Mouse (Mus musculus) kidney, adult 8-10 months (tissue): ENCODE measurements at regions not wholly inside any gene's neighbourhood (a gene's known extent, or its start where the extent isn't known, plus 50 kb on each side); places are given as distances from the start of the nearest gene placed in this dataset.

Experiments
- DNase-seq, 2 experiments: peaks; one replicate each; pipeline ENCODE4 v3.0.0; 2022

GRCm38 (mm10) chr14:99537286-99537685 is 238.8 kb downstream of the Klf5 start:
- no peak for DNase-seq

GRCm38 (mm10) chr14:99541716-99542115 is 243.2 kb downstream of the Klf5 start:
- DNase-seq = no peak

- no peak for DNase-seq
These were observed 249.4 kb downstream of the Klf5 start for GRCm38 (mm10) chr14:99547931-99548330.

- DNase-seq = no peak
These were observed 250.1 kb downstream of the Klf5 start for GRCm38 (mm10) chr14:99548363-99549248.

- DNase-seq = peak; percentile 60 to 65
These were observed 265.5 kb downstream of the Klf5 start for GRCm38 (mm10) chr14:99564024-99564423.

GRCm38 (mm10) chr14:99574146-99574545 is 275.7 kb downstream of the Klf5 start:
- DNase-seq = no peak

- DNase-seq = peak in 1 of 2 experiments; percentile 24
These were observed 280.2 kb downstream of the Klf5 start for GRCm38 (mm10) chr14:99578665-99579064.

GRCm38 (mm10) chr14:99579271-99579759 is 280.8 kb downstream of the Klf5 start:
- no peak for DNase-seq

GRCm38 (mm10) chr14:99579765-99580266 is 281.3 kb downstream of the Klf5 start:
- no peak for DNase-seq

GRCm38 (mm10) chr14:99584144-99584543 is 285.7 kb downstream of the Klf5 start:
- no peak for DNase-seq

- DNase-seq = no peak
These were observed 287.5 kb downstream of the Klf5 start for GRCm38 (mm10) chr14:99586029-99586428.

GRCm38 (mm10) chr14:99590854-99591470 is 292.5 kb downstream of the Klf5 start:
- DNase-seq = no peak

GRCm38 (mm10) chr14:99592922-99593321 is 294.4 kb downstream of the Klf5 start:
- no peak for DNase-seq

- no peak for DNase-seq
These were observed 295.4 kb downstream of the Klf5 start for GRCm38 (mm10) chr14:99593864-99594263.

- DNase-seq = no peak
These were observed 303.4 kb downstream of the Klf5 start for GRCm38 (mm10) chr14:99601900-99602299.

GRCm38 (mm10) chr14:99603257-99603656 is 304.8 kb downstream of the Klf5 start:
- DNase-seq = no peak

- no peak for DNase-seq
These were observed 307.0 kb downstream of the Klf5 start for GRCm38 (mm10) chr14:99605351-99606100.

- DNase-seq = no peak
These were observed 310.5 kb downstream of the Klf5 start for GRCm38 (mm10) chr14:99609003-99609402.

- DNase-seq = no peak
These were observed 312.9 kb downstream of the Klf5 start for GRCm38 (mm10) chr14:99611435-99611834.

- DNase-seq = no peak
These were observed 313.6 kb downstream of the Klf5 start for GRCm38 (mm10) chr14:99612114-99612513.

GRCm38 (mm10) chr14:99614748-99615147 is 316.3 kb downstream of the Klf5 start:
- no peak for DNase-seq

GRCm38 (mm10) chr14:99616655-99617335 is 318.3 kb downstream of the Klf5 start:
- peak; percentile 7 to 14 for DNase-seq
